Mouse (Mus musculus): Measurements from ENCODE around the gene Supt4a. TPM values are rescaled to one million over a fixed set of nuclear protein-coding genes. Genes with fewer than 3 reads are reported as not detected.

The Supt4a gene
- total RNA-seq, 2 experiments from 2014 or later = 47.9 to 49.9 TPM

DNA sequence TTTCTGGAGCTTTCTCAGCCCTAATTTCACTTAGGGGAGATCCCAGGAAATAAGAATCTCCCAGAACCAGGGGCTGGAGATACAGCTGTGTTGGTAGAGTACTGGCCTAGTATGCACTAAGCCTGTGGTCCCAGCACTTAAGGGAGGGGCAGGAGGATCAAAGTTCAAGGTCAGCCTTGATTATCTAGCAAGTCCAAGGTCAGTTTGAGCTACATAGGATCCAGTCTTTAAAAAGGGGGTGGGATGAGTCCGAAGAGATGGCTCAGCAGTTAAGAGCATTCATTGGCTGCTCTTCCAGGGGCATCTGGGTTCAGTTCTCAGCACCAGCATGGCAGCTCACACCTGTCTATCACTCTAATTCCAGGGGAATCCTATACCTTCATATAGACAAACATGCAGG is 15.0 kb downstream of the Supt4a start:
- no peak for DNase-seq

- DNase-seq = no peak
These were observed 15.9 kb downstream of the Supt4a start for GRCm38 (mm10) chr11:87753255-87753654.

GRCm38 (mm10) chr11:87753891-87754501 is 16.6 kb downstream of the Supt4a start:
- no peak for DNase-seq

DNA sequence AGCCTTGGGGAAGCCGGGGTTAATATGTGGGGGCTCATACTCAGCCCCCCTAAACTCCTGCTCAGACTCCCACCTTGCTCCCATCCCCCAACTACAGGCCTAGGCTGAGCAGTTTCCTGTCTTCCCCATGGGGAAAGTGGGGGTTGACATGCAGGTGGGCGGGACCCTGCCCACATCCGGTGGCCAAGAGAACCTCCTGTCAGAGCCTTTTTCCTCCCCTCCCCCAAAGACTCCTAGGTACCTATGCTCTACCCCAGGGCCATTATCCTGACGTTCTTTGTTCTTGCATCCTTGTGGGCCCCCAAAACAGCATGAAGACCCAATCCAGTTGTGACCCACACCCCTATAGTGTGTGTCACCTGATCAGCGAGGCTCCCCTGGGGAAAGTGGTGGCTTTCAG is 17.3 kb downstream of the Supt4a start:
- no peak for DNase-seq

DNA sequence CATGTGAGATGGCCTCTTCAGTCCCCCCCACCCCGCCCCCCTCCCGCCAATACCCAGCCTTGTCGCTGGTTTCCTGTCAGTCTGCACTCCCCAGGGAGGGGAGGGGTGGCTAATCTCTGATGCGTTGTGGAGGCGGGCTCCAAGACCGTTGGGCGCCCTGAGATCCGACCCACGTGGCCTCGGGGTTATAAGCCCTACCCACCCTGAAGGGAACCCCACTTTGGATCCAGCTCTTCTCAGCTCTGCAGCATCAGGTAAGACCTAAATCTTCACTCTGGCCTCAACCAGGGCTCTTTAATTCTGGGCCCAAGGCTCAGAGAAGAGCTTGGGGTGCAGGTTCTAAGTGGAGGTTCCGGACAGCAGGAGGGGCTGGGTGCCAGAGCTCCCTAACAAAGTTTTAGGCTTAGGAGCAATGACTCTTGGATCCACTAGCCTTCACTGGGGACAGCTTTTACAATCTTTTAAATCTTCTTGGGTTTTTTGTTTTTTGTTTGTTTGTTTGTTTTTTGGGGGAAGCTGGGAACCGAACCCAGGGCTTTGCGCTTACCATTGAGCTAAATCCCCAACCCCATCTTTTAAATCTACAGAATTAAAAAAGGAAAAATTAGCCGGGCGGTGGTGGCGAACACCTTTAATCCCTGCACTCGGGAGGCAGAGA is 18.1 kb downstream of the Supt4a start:
- peak; percentile 31 for DNase-seq

- DNase-seq = no peak
These were observed 19.0 kb downstream of the Supt4a start for GRCm38 (mm10) chr11:87756251-87756820.

GRCm38 (mm10) chr11:87757001-87757954 is 19.9 kb downstream of the Supt4a start:
- DNase-seq = no peak

GRCm38 (mm10) chr11:87758161-87758911 is 21.0 kb downstream of the Supt4a start:
- no peak for DNase-seq

GRCm38 (mm10) chr11:87758957-87759608 is 21.7 kb downstream of the Supt4a start:
- DNase-seq = no peak

- DNase-seq = no peak
These were observed 22.3 kb downstream of the Supt4a start for GRCm38 (mm10) chr11:87759609-87760005.

GRCm38 (mm10) chr11:87760301-87761081 is 23.1 kb downstream of the Supt4a start, which contains the start of gene Tspoap1:
TSS of gene Tspoap1 (plus strand) at chr11:87760541.
- no peak for DNase-seq

DNA sequence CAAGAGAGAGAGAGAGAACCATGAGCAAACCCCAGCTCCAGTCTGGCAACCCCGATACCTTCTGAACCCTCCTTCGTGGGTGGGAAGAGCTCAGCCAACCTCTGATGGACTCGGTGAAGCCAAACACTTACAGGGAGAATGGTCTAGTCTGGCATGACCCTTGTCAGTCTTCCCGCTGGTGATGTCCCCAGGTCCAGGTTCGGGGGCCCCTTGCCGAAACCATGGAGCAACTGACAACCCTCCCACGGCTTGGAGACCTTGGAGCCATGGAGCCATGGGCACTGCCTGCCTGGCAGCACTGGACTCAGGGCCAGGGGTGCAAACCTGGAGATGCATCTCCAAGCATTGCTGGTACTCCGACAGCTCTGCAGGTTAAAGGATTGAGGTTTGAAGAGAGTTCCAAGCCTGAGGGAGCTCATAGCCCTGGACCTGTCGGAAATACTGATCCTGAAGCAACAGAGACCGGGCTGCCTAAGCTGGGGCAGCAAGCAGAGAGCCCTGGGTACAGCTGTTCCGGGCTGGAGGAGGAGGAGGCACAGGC is 23.9 kb downstream of the Supt4a start:
- no peak for DNase-seq

DNA sequence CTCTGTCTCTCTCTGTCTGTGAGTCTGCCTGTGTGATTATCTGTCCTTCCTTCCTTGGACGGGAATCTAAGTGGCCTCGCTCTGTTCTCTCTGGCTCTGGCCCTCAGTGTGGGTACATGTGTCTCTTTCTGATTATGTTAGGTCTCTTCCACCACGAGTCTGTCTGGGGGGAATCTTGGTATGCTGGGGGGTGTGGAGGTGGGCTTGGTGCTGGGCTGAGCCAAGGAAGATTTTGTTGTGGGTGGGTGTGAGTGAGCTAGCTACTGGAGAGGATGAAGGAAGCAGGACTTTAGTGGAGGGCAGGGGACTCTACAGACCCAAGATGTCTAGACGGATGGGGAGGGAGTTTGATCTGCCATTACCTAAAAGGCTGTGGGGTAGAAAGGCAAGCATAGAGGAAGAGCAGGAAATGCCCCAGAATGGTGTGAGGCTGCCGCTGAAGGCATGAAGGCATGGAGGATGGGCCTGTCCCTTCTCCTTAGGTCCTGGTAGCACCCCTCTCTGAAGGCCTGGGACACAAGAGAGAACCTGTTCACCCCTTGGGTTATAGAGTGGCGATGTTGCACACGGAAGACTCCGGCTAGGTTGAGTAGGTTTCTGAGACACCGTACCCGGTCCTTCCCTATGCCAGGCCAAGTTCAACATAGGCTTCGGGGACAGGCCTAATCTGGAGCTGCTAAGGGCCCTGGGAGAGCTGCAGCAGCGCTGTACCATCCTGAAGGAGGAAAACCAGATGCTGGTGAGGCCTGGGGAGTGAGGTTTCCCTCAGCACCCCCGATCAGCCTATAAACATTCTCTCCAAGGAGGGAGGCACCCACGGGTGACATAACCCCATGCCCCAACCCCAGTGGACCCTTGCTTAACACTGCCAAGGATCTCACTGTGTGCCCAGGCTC is 24.7 kb downstream of the Supt4a start:
- DNase-seq = no peak

GRCm38 (mm10) chr11:87762702-87763385 is 25.5 kb downstream of the Supt4a start:
- no peak for DNase-seq

- no peak for DNase-seq
These were observed 26.2 kb downstream of the Supt4a start for GRCm38 (mm10) chr11:87763511-87763987.

GRCm38 (mm10) chr11:87763988-87764876 is 26.9 kb downstream of the Supt4a start:
- DNase-seq = no peak

DNA sequence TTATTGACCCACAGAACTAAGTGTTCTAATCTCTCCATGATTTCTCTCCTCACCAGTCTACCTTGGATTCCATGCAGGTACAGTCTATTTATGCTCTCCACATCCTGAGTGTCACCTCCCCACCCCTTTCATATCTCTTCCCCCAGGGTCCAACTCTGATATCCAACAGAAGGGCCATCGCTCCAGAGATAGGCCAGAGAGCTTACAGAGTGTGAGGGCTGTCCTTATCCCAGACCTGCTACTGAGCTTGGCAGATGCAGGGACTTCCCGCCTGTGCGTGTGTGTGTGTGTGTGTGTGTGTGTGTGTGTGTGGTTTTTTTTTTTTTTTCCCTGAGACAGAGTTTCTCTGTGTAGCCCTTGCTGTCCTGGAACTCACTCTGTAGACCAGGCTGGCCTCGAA is 31.4 kb downstream of the Supt4a start:
- no peak for DNase-seq
